In genomic region chr12:9587732-9588131, GRCm38 (mm10) we compare ENCODE assay signal across 16 mouse cellular contexts.
"Had no signal": no experiment of that assay in that cellular context is flagged by ENCODE, and none has a peak within 500 bp of the region (broad histone marks: within the 10 kb centered on the region; RNA-seq: fewer than 3 reads in every experiment).

No protein-coding gene starts in this region.

- DNase-seq: retina, postnatal 1 day; right cerebral cortex, adult 18-20 months; right cerebral cortex, postnatal 14 days; right cerebral cortex, postnatal 25 days; right cerebral cortex, postnatal 4 days; spleen, adult 18-20 months; thymus, adult 18-20 months; thymus, adult 2 months; thymus, postnatal 14 days; thymus, postnatal 25 days; thymus, postnatal 36 days; thymus, postnatal 4 days had no signal

- H3K9ac ChIP-seq: neural tube, embryonic 13.5 days; neural tube, embryonic 15.5 days; stomach, embryonic 15.5 days had no signal

- H3K4me2 ChIP-seq: neural tube, embryonic 13.5 days; neural tube, embryonic 15.5 days; stomach, embryonic 15.5 days had no signal

- H3K27ac ChIP-seq: neural tube, embryonic 13.5 days; neural tube, embryonic 15.5 days; stomach, embryonic 15.5 days; stomach, postnatal 0 days had no signal

- H3K9me3 ChIP-seq: neural tube, embryonic 13.5 days; neural tube, embryonic 15.5 days; stomach, embryonic 15.5 days had no signal

- H3K36me3 ChIP-seq: neural tube, embryonic 13.5 days; neural tube, embryonic 15.5 days; stomach, embryonic 15.5 days had no signal

- H3K4me3 ChIP-seq: neural tube, embryonic 13.5 days; neural tube, embryonic 15.5 days; stomach, embryonic 15.5 days had no signal
